Mouse (Mus musculus): ENCODE data around the gene Chchd3.

- TF ChIP-seq POLR2A (IDR thresholded peaks at IDR 0.05; ENCODE audit: control insufficient read depth, extremely low read depth, insufficient read depth, low read length, poor library complexity) (no peak), CTCF (IDR thresholded peaks at IDR 0.05; ENCODE audit: borderline replicate concordance, control insufficient read depth, extremely low read depth, insufficient read depth, low read length, poor library complexity) (no peak)
These were observed 63.5 kb downstream of the Chchd3 start for GRCm38 (mm10) chr6:32996597-32996996.

All from thymus, adult 2 months (tissue).